Mouse (Mus musculus): ENCODE measurements around the gene Oog2.
"Not testable (repeated sequence)": the region's sequence is repeated elsewhere in the genome, so short reads cannot be mapped to it uniquely, and the experiment has no call there.

The Oog2 gene

DNA sequence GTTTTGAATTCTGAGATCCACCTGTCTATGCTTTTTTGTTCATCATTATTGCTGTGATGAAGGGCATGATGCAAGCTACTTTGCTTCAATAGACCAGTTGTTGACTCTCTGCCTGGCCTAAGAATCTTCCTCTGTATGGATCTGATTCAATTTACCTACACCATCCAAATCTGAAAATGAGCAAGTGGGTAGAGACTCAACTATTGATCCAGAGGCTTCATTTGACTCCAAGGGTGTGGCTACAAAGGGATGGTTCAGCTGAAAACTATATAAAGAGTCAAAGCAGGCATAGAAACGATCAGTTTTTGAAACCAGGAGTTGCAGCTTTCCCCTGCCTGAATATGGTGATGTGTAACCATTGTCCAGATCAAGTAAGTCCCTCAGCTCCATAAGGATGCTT, at the start of gene Oog2:
Gene Oog2, plus strand, starts transcription at position 301 of the 400 bp plus-strand sequence.
- DNase-seq (ENCODE audit: low spot score in 2 of 2): no peak

DNA sequence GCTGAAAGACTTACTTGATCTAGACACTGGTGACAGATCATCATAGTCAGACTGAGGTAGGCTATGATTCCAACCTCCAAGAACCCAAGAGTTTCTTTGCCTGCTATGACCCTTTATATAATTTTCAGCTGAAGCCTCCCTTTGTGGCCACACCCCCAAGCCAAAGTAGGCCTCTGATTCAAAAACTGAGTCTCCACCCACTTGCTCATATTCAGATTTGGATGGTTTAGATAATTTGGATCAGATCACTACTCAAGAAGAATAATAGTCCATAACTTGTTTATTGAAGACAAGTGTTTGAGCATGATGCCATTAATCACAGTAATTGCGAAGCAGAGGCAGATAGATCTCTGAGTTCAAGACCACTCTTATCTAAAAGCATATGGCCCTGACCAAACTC, 28.0 kb upstream of the Oog2 start, which contains the start of gene Oog3:
Gene Oog3, minus strand, starts transcription at position 101 of the 400 bp plus-strand sequence.
- DNase-seq (ENCODE audit: low spot score in 2 of 2): no peak

DNA sequence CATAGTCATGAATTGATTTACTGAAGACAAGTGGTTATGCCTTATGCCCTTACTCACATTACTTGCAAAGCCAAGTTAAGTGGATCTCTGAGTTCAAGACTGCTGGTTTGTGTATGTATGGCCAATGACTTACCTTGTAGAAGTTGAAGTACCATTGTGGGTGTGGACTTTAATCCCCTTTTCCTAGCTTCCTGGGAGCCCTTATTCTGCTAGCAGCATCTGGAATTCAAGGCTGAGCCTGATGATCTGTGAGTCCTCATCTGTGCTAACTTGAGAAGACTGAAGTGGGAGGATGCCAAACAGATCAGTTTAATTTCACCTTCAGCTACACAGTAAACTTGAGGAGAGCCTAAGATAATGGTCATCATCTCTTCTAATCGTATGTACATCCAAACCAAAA, 22.7 kb downstream of the Oog2 start, which contains the start of gene C87977:
Gene C87977, minus strand, starts transcription at position 101 of the 400 bp plus-strand sequence.
- DNase-seq (ENCODE audit: low spot score in 2 of 2): not testable (repeated sequence)

All from frontal cortex, postnatal 14 days (tissue).